Mouse (Mus musculus) gonadal fat pad, adult 2 months (tissue): ENCODE results near the gene Slc25a4. TPM values are rescaled to one million over a fixed set of nuclear protein-coding genes. Genes with fewer than 3 reads are reported as not detected.

Experiments
- DNase-seq: peaks from one replicate; pipeline ENCODE4 v3.0.0-alpha.2; 2012; ENCODE audit warnings: low read depth
- polyA plus RNA-seq: library from polyadenylated mRNA; depleted of rRNA; stranded (reverse); fragments of >200 nt; gene quantifications from 2 replicates; pipeline ENCODE4 v1.2.3, GENCODE M21; 2012; rRNA removed

The Slc25a4 gene
- polyA plus RNA-seq, 1 experiment: 306 TPM

DNA sequence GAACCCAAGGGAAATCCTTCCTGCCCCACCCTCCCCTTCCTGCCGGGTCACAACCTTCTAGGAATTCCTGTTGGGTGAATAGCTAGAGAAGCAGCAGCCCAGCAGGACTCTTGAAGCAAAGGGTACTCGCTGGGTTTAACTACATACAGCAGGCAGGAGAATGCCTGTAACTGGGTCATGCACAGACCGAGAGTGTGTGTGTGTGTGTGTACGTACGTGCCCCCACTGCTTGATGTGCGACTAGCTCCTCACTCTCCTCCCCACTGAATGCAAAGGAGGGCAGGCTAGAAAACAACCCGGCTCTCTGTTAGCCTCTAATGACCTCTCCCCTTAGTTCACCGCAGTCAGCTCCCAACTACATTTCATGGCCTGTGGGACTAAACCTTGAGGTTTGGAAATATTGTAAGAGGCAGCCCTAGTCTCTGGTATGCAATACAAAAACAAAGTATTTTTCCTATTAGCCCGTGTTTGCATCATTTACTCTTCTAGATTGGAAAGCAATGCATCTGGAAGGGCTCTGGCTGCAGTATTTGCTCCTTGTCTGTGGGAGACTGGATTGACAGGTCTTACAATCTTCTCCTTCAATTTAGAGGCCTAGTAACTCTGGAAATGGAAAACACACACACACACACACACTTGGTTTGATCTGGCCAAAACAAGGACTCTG is 6.0 kb downstream of the Slc25a4 start:
- DNase-seq: no peak

DNA sequence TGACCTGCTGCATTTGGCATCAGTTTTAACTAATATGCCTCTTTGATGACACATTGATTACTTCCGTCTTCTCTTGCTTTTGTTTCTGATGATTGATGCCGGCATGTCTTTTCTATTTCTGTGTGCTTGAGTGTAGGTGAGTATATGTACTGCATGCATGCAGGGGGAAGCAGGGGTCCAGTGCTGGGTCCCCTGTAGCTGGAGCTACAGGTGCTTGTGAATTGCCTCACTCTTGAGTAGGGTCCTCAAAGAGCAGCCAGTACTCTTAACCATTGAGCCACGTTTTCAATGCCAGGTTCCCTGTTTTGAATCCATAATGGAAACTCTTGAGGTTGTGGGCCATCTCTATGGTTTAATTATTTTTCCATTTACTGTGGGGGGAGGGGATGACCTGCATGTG is 6.8 kb downstream of the Slc25a4 start:
- no peak for DNase-seq

DNA sequence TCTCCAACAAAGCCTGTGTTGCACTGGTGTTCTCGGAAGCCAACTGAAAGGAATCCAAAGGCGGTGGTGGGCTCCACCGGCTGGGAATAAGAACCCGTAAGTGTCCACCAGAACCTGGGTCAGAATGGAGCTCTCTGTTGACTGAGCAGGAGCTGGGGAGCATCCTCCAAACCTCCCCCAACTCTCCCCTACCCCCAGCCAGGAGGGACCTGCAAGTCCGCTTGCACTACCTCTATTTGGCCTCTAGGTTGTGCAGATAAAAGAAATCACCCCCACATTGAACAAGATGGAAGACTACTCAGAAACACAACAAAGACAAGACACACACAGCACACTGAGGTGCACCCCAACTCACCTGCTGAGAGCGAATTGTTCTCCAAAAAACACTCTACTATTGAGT is 8.7 kb downstream of the Slc25a4 start:
- no peak for DNase-seq

DNA sequence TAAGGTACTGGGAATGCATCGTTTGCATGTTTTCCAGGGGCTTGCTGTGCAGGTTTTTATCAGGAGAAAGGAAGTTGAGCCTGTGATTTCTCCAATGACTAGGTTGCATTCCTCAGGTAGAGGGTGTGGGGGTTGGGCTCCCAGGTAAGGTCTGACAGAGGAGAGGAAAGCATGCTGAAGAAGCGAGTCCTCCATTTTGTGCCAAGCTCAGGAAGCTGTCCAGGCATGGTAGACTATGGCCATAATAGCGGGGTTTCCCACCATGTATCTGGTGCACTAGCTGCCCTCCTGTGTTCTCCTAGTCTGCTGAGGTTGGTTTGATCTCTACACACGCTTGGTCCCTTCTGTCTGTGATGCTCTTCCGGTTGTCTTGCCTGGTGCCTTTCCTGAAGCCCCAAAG is 13.4 kb downstream of the Slc25a4 start:
- DNase-seq: no peak

DNA sequence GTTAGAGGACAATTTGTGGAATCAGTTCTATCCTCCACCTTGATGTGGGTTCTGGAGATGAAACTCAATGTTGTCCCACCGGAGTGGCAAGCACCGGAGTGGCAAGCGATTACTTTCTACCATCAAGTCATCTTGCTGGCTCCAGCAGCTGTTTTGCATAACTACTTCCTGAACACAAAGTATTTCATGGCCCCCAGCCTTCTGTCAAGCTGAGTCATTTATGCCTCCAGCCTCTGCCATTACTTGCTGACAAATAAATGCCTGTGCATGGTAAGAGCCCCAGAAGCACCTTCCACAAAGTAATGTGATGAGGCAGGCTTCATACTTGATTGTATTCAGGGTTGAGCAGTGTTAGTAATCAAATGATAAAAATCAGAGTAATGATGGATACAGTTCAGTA is 14.2 kb downstream of the Slc25a4 start:
- DNase-seq: no peak

DNA sequence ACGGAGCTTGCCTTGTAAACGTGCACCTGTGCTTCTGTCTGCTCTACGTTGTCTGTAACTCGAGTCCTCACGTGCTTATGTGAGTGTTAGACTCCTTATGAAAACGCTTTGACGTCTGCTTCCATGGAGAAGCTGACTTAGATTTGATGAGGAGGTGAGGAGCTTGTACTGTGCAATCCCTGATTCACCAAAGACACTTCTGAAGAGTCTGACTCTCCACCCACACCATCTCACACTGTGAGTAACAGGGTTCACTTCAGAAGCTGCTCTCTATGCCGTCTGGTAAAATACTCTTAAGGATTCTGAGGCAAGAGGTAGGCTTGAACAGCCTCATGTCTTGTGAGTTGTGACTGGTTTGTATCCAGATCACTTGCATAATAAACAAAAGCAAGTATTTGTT is 18.0 kb downstream of the Slc25a4 start:
- DNase-seq: no peak

DNA sequence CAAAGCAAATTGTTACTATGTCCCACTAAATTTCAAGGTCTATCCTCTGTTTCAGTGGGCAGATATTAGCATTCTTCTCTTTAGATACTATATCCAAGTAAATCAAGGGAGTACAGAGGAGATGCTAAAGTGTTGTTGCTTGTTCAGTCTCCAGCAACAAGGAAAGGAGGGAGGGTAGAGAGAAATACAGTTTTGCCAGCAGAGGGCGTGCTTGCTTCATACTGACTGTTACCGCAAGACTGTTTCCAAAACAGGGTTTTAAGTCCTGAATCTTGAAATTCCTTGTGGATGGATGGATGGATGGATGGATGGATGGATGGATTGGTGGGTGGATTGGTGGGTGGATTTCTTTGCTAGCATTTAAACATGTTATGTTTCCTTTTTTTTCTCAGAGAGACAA is 25.7 kb downstream of the Slc25a4 start:
- DNase-seq: no peak

DNA sequence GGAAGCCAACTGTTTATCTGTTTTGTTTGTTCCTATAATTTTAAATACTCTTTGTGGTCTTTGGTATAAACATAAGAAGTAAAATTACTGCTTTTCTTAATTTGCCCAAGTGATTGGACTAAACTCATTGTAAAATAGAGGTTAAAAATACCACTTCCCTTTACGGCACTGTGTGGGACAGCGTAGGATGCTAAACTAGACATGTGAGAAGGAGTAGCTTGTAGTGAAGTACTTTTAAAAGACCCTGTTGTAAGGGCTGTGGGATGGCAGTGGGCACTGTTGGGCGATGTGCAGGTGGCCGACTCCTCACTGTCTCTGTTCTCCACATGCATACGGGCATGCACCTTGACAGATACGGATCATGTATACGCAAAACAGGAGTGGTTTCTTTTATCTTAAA is 30.9 kb downstream of the Slc25a4 start:
- no peak for DNase-seq

DNA sequence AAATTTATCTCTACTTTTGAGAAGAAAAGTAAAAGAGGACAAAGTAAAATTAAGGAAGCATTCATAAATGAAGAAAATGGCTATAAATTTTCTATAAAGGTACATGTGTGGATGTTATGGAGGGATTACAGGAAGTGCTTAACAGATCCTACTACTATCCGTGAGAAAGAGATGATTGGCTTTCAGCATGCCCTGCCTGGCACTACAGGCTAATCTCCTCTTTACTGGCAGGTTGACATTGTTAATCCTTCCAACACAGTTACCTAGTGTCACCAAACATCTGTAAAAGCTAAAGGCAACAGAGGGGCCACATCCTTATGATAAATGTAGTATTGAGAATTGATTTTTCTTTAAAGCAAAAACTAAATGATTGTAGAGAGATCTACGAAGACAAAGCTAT is 37.4 kb downstream of the Slc25a4 start:
- DNase-seq: no peak

DNA sequence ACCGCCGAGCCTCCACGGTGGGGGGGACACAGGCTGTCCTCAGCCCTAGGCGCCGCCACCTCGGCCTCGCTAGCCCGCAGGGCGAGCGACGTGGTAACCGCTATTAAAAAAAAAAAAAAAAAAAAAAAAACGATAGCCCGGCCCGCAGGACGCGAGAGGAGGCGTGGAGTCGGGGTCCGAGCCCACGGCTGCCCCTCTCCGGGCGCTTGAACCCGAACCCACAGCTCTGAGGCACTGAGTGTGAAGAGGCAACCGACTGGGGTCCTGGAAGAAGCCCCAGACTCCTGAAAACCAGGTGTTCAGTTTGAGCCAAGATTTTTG is 47.3 kb downstream of the Slc25a4 start:
- DNase-seq: no peak

DNA sequence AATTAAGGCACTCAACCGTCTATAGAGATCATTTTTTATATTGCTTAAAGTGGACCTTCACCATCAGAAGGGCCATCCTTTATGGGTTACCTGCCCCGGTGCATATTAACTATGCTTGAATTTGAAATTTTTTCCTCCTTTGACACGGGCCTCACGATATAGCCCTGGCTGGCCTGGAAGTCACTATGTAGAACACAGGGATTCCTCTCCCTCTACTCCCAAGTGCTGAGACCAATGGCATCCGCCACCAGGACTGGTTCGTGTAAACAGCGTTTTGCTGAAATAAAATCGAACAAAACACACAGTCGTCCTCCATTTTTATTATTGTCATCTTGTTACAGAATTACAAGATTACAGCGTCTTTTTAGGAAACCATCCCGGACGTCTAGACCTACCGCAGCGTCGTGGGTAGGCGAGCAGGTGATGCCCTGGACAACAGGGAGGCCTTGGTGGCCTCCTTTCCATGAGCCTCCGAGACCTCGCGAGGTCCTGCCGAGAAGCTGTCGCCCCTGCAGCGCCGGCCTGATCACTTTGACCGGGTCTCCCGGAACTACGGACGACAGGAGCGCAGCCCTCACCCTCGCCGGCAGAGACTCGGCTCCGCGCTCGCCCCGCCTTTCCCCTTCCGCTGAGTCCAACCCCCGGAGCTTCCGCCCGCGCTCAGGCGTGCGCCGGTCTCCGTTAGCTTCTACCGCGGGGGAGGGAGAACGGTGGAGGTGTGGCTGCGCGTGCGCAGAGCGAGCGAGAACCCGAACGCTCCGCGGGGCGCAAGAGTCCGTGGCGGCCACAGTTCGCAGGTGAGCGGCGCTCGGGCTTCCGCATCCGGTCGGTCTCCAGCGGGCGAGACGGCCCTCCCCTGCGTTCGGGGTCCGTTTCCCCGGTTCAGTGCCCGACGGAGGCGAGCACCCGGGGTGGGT is 47.9 kb downstream of the Slc25a4 start:
- DNase-seq: no peak

Other genes starting within 250 kb of the Slc25a4 start
- 1.6 and 1.8 TPM in 2 replicates for gene 1700029J07Rik, start 236.0 kb downstream of the Slc25a4 start, polyA plus RNA-seq
- gene Ufsp2, start 235.8 kb downstream of the Slc25a4 start, polyA plus RNA-seq: 26.8 and 28.8 TPM in 2 replicates
- 0.22 and 0.33 TPM in 2 replicates for gene Lrp2bp, start 212.0 kb downstream of the Slc25a4 start, polyA plus RNA-seq
- gene Ankrd37, start 205.6 kb downstream of the Slc25a4 start, polyA plus RNA-seq: 3.3 and 4.1 TPM in 2 replicates
- gene Cfap97, start 59.5 kb downstream of the Slc25a4 start, polyA plus RNA-seq: 6.7 and 8.2 TPM in 2 replicates
- gene Snx25, start 59.1 kb downstream of the Slc25a4 start, polyA plus RNA-seq: 5.1 and 5.6 TPM in 2 replicates
- gene Helt, start 83.4 kb upstream of the Slc25a4 start, polyA plus RNA-seq: not detected in 2 replicates